Mouse (Mus musculus) testis, adult 2 months (tissue): ENCODE data around the gene Hrh2.

Experiments used
- CTCF ChIP-seq: fragments of 200-500 bp; IDR thresholded peaks from 2 replicates; pipeline ENCODE4 v1.5.1; 2012; ENCODE audit warnings: low read depth, mild to moderate bottlenecking, inconsistent platforms, low read length, moderate library complexity; ENCODE audit not compliant: control insufficient read depth, insufficient read depth, insufficient replicate concordance
- POLR2A ChIP-seq: fragments of 200-500 bp; IDR thresholded peaks from 2 replicates; pipeline ENCODE4 v1.6.1; 2012; ENCODE audit warnings: low read depth, mild to moderate bottlenecking, inconsistent platforms, low read length, moderate library complexity; ENCODE audit not compliant: control insufficient read depth

DNA sequence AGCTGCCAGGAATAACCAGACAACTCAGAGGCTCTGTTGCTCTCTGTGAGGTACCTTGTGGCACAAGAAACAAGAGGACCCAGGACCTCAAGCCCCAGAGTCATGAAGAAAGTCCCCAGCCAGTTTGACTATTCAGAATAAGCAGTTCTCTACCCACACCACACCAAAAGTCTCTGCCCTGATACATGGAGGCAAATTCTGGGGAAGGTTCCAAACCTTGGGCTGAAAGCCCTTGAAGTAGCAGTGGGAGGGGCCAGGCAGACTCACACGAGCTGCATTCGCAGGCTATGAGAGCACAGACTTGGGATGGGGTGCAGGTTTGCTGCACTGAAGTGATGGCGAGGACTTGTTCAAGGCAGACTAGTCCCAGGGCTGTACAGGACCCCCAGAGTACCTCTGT is 20.2 kb upstream of the Hrh2 start:
- TF ChIP-seq CTCF (no peak), POLR2A (no peak)
